Mouse (Mus musculus) CH12.LX (cell line): Measurements from ENCODE around the gene Ctnnd2. TPM values are rescaled to one million over a fixed set of nuclear protein-coding genes. Genes with fewer than 3 reads are reported as not detected.

Source experiments
- DNase-seq: peaks from one replicate; pipeline ENCODE4 v3.0.0-alpha.2; 2013; ENCODE audit errors: extremely low read depth
- H3K27ac ChIP-seq: 2 replicates; pipeline ENCODE4 v1.5.1; 2012; ENCODE audit warnings: low read depth, mild to moderate bottlenecking, control low read depth, moderate library complexity; ENCODE audit not compliant: insufficient read depth
- H3K27me3 ChIP-seq: replicated peaks from 2 replicates; pipeline ENCODE3; 2012; ENCODE audit warnings: inconsistent platforms
- H3K36me3 ChIP-seq, 2 experiments: replicated peaks in 1 of 2; 2 replicates each; pipeline versions ENCODE3 to v1.6.1; 2012; ENCODE audit warnings: inconsistent platforms in 1 of 2, low read length in 1 of 2, mild to moderate bottlenecking in 1 of 2, mixed read lengths in 1 of 2, moderate library complexity in 1 of 2; ENCODE audit not compliant: control insufficient read depth in 1 of 2, insufficient read depth in 1 of 2
- H3K4me1 ChIP-seq, 2 experiments: 2 replicates each; pipeline ENCODE4 v1.6.1; 2012; ENCODE audit warnings: inconsistent platforms in 1 of 2, moderate library complexity in 1 of 2; ENCODE audit not compliant: insufficient read depth in 2 of 2, control insufficient read depth in 1 of 2
- H3K4me2 ChIP-seq: 2 replicates; pipeline ENCODE4 v1.6.1; 2012; ENCODE audit warnings: low read depth, mild to moderate bottlenecking, control low read depth; ENCODE audit not compliant: poor library complexity, insufficient read depth, severe bottlenecking
- H3K4me3 ChIP-seq, 3 experiments: fragments of 150-350 bp in 1 of 3; sonication (generic) in 1 of 3; replicated peaks in 1 of 3; 2 replicates each; pipeline versions ENCODE3 to v1.5.1; 2011 to 2012; ENCODE audit warnings: low read depth in 2 of 3, low read length in 2 of 3, mild to moderate bottlenecking in 2 of 3, moderate library complexity in 2 of 3, control low read depth in 1 of 3, improper control_type of control experiment in 1 of 3, inconsistent platforms in 1 of 3, mixed read lengths in 1 of 3; ENCODE audit not compliant: poor library complexity in 1 of 3
- H3K79me2 ChIP-seq: replicated peaks from 2 replicates; pipeline ENCODE4 v1.6.1; 2012; ENCODE audit warnings: mild to moderate bottlenecking, moderate library complexity; ENCODE audit not compliant: control insufficient read depth, poor library complexity, insufficient read depth, severe bottlenecking; ENCODE audit errors: extremely low read depth
- H3K9ac ChIP-seq: 2 replicates; pipeline ENCODE4 v1.6.1; 2012; ENCODE audit warnings: low read depth, mild to moderate bottlenecking, control low read depth, moderate library complexity; ENCODE audit not compliant: insufficient read depth
- H3K9me3 ChIP-seq: replicated peaks from 2 replicates; pipeline ENCODE3; 2012; ENCODE audit warnings: low read length, inconsistent platforms, mixed read lengths
- BHLHE40 ChIP-seq: IDR thresholded peaks from 2 replicates; pipeline ENCODE4 v1.6.1; 2011; ENCODE audit warnings: mild to moderate bottlenecking, low read depth, low read length, improper control_type of control experiment
- CHD1 ChIP-seq: IDR thresholded peaks from 2 replicates; pipeline ENCODE4 v1.6.1; 2012; ENCODE audit warnings: low read depth, low read length, improper control_type of control experiment, inconsistent platforms
- CHD2 ChIP-seq: IDR thresholded peaks from 2 replicates; pipeline ENCODE4 v1.6.1; 2011; ENCODE audit warnings: low read length, improper control_type of control experiment
- CTCF ChIP-seq, 2 experiments: IDR thresholded peaks in 1 of 2; conservative IDR thresholded peaks in 1 of 2; 2 replicates each; pipeline ENCODE4 v1.5.1; 2011 to 2012; ENCODE audit warnings: low read depth in 2 of 2, low read length in 2 of 2, improper control_type of control experiment in 1 of 2, inconsistent platforms in 1 of 2, mild to moderate bottlenecking in 1 of 2, moderate library complexity in 1 of 2
- HCFC1 ChIP-seq: IDR thresholded peaks from 2 replicates; pipeline ENCODE4 v1.6.1; 2012; ENCODE audit warnings: low read depth, mild to moderate bottlenecking, inconsistent platforms, low read length, improper control_type of control experiment
- IRF4 ChIP-seq: IDR thresholded peaks from 2 replicates; pipeline ENCODE4 v1.6.1; 2014; ENCODE audit warnings: low read depth, mild to moderate bottlenecking, inconsistent platforms, low read length, improper control_type of control experiment
- JUND ChIP-seq: conservative IDR thresholded peaks from 2 replicates; pipeline ENCODE4 v1.6.1; 2011; ENCODE audit warnings: low read depth, low read length, improper control_type of control experiment
- MAFK ChIP-seq: IDR thresholded peaks from 2 replicates; pipeline ENCODE4 v1.6.1; 2011; ENCODE audit warnings: low read length, improper control_type of control experiment; ENCODE audit not compliant: insufficient replicate concordance
- MAZ ChIP-seq: IDR thresholded peaks from 2 replicates; pipeline ENCODE4 v1.6.1; 2012; ENCODE audit warnings: low read depth, mild to moderate bottlenecking, inconsistent platforms, low read length, improper control_type of control experiment, moderate library complexity
- MEF2A ChIP-seq: IDR thresholded peaks from 2 replicates; pipeline ENCODE4 v1.6.1; 2014; ENCODE audit warnings: low read depth, mild to moderate bottlenecking, inconsistent platforms, low read length, improper control_type of control experiment, borderline replicate concordance
- MXI1 ChIP-seq: IDR thresholded peaks from 2 replicates; pipeline ENCODE4 v1.6.1; 2011; ENCODE audit warnings: mild to moderate bottlenecking, low read depth, low read length, improper control_type of control experiment
- MYC ChIP-seq: IDR thresholded peaks from 2 replicates; pipeline ENCODE4 v1.6.1; 2011; ENCODE audit warnings: low read depth, mild to moderate bottlenecking, improper control_type of control experiment, low read length
- SIN3A ChIP-seq: IDR thresholded peaks from 2 replicates; pipeline ENCODE4 v1.6.1; 2012; ENCODE audit warnings: low read length, improper control_type of control experiment, inconsistent platforms
- SMC3 ChIP-seq: IDR thresholded peaks from 2 replicates; pipeline ENCODE4 v1.6.1; 2011; ENCODE audit warnings: low read depth, low read length, improper control_type of control experiment
- UBTF ChIP-seq: IDR thresholded peaks from 2 replicates; pipeline ENCODE4 v1.6.1; 2012; ENCODE audit warnings: low read depth, mild to moderate bottlenecking, inconsistent platforms, low read length, improper control_type of control experiment, moderate library complexity
- ZNF384 ChIP-seq: IDR thresholded peaks from 2 replicates; pipeline ENCODE4 v1.6.1; 2012; ENCODE audit warnings: low read depth, low read length, improper control_type of control experiment, inconsistent platforms
- dilution Hi-C: fragments of 300-500 bp; cut with MboI; formaldehyde crosslinking; loops from 2 replicates; pipeline ENCODE4 v1.14.3; 2020; ENCODE audit warnings: low sequenced_read_pairs; ENCODE audit not compliant: extremely low pct_unique_long_range_greater_than_20kb, extremely low pct_ligation_motif_present
- in situ Hi-C: fragments of 300-500 bp; cut with MboI; formaldehyde crosslinking; loops from 3 replicates; pipeline ENCODE4 v1.14.3; 2019; ENCODE audit warnings: low sequenced_read_pairs, low pct_ligation_motif_present, low pct_unique_long_range_greater_than_20kb, mixed read lengths
- polyA plus RNA-seq: library from polyadenylated mRNA; unstranded; fragments of >175 nt; gene quantifications from 2 replicates; pipeline ENCODE4 v1.2.1, GENCODE M21; 2012; ENCODE audit warnings: low read depth; ENCODE audit not compliant: insufficient read length
- total RNA-seq, 2 experiments: library from RNA; depleted of rRNA; stranded (reverse); fragments of 300-350 nt in 1 of 2; fragments of >200 nt in 1 of 2; gene quantifications; 2 replicates each; pipeline ENCODE4 v1.2.3; 2012 to 2014

Ctnnd2 gene
- total and polyA plus RNA-seq, 3 experiments = 0.23 TPM; not detected in 2

GRCm38 (mm10) chr15:30686206-30687101, 514.1 kb downstream of the Ctnnd2 start:
- H3K27ac ChIP-seq = no peak overlapping the region
- no peak overlapping the region for H3K4me2 ChIP-seq
- dilution Hi-C loops (no loop called here), in situ Hi-C loops (no loop called here)
- no peak overlapping the region for H3K4me3 ChIP-seq
- H3K27me3 ChIP-seq = no peaks in the 10 kb centered on the region
- H3K9ac ChIP-seq = no peak overlapping the region
- H3K36me3 ChIP-seq = no peaks in the 10 kb centered on the region
- H3K79me2 ChIP-seq = no peaks in the 10 kb centered on the region
- DNase-seq = no peak
- TF ChIP-seq HCFC1 (no peak), CTCF (conservative IDR thresholded peaks at IDR 0.05 in 1 of 2, IDR thresholded peaks at IDR 0.05 in 1 of 2; ENCODE audit: low read depth in 2 of 2, low read length in 2 of 2) (no peak), BHLHE40 (no peak), MYC (no peak), CHD1 (no peak), MXI1 (no peak), UBTF (no peak), IRF4 (no peak), CHD2 (no peak), JUND (no peak), MEF2A (no peak), MAZ (no peak)
- no peaks in the 10 kb centered on the region for H3K9me3 ChIP-seq
- peaks cover 0 to 5% of the 10 kb centered on the region in 2 experiments; a peak in 2 of 4 replicates for H3K4me1 ChIP-seq

DNA sequence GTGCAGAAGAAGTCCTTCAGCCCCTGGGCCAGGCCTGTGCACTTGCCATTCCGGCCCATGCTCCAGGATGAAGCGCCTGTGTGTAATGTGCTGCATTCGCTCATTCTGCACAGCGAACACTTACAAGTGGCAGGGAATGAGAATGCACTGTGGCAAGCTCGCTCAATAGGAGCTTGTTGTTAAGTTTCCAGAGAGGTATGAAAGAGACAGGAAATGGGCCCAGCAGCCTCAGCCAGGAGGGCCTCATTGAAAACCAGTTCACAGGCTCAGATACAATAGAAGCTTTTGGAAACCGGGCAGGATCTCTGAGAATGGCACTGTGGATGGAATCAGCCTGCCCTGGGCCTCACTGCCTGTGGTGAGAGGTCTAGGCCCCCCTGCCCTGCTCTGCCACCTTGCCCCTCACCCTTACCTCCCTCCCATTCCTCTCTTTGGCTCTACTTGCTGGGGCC, 521.4 kb downstream of the Ctnnd2 start:
- Histone ChIP-seq H3K27me3 (no peaks in the 10 kb centered on the region), H3K36me3 (no peaks in the 10 kb centered on the region), H3K4me3 (no peak overlapping the region), H3K4me1 (no peaks in the 10 kb centered on the region), H3K9me3 (no peaks in the 10 kb centered on the region), H3K4me2 (no peak overlapping the region), H3K9ac (no peak overlapping the region), H3K27ac (no peak overlapping the region), H3K79me2 (no peaks in the 10 kb centered on the region)
- dilution Hi-C loops = no loop called here
- no peak for DNase-seq
- in situ Hi-C loops = no loop called here
- TF ChIP-seq SIN3A = no peak
- TF ChIP-seq MYC = no peak
- TF ChIP-seq MAFK = no peak
- TF ChIP-seq SMC3 = no peak
- no peak for TF ChIP-seq ZNF384
